Mouse (Mus musculus): ENCODE measurements at regions not wholly inside any gene's neighbourhood (a gene's known extent, or its start where the extent isn't known, plus 50 kb on each side); places are given as distances from the start of the nearest gene placed in this dataset.

- Histone ChIP-seq H3K36me3 (ENCODE audit: control insufficient read depth, insufficient read depth, low read length) (no peaks in the 10 kb centered on the region), H3K9me3 (replicated peaks; ENCODE audit: control insufficient read depth, low read length) (no peaks in the 10 kb centered on the region), H3K9ac (ENCODE audit: low read depth, low read length) (no peak overlapping the region), H3K4me1 (ENCODE audit: control insufficient read depth, insufficient read depth, low read length) (no peaks in the 10 kb centered on the region), H3K27me3 (ENCODE audit: control insufficient read depth, insufficient read depth, low read length) (no peaks in the 10 kb centered on the region), H3K27ac (ENCODE audit: low read depth, low read length) (no peak overlapping the region), H3K4me2 (no peak overlapping the region), H3K4me3 (ENCODE audit: low read depth, low read length) (no peak overlapping the region)
- no peak for ATAC-seq (replicated peaks; ENCODE audit: insufficient number of reproducible peaks, low FRiP score, low TSS enrichment)
- WGBS (ENCODE audit: insufficient replicate concordance): 82% methylated on average over 3 of the region's 3 CpGs
Observed at GRCm38 (mm10) chr17:4808926-4809325, 185.2 kb upstream of the Arid1b start.

GRCm38 (mm10) chr17:4813232-4813631, 180.9 kb upstream of the Arid1b start:
- no peak for ATAC-seq (replicated peaks; ENCODE audit: insufficient number of reproducible peaks, low FRiP score, low TSS enrichment)
- Histone ChIP-seq H3K9ac (ENCODE audit: low read depth, low read length) (no peak overlapping the region), H3K4me2 (no peak overlapping the region), H3K9me3 (replicated peaks; ENCODE audit: control insufficient read depth, low read length) (no peaks in the 10 kb centered on the region), H3K27me3 (ENCODE audit: control insufficient read depth, insufficient read depth, low read length) (no peaks in the 10 kb centered on the region), H3K36me3 (ENCODE audit: control insufficient read depth, insufficient read depth, low read length) (no peaks in the 10 kb centered on the region), H3K4me1 (ENCODE audit: control insufficient read depth, insufficient read depth, low read length) (no peaks in the 10 kb centered on the region), H3K4me3 (ENCODE audit: low read depth, low read length) (no peak overlapping the region), H3K27ac (ENCODE audit: low read depth, low read length) (no peak overlapping the region)
- 86% methylated on average over 3 of the region's 3 CpGs for WGBS (ENCODE audit: insufficient replicate concordance)

- 76% methylated on average over 6 of the region's 6 CpGs for WGBS (ENCODE audit: insufficient replicate concordance)
Observed at GRCm38 (mm10) chr17:4813666-4814065, 180.5 kb upstream of the Arid1b start.

GRCm38 (mm10) chr17:4825221-4825895, 168.8 kb upstream of the Arid1b start:
- Histone ChIP-seq H3K9me3 (replicated peaks; ENCODE audit: control insufficient read depth, low read length) (no peaks in the 10 kb centered on the region), H3K27me3 (ENCODE audit: control insufficient read depth, insufficient read depth, low read length) (no peaks in the 10 kb centered on the region), H3K9ac (ENCODE audit: low read depth, low read length) (no peak overlapping the region), H3K27ac (ENCODE audit: low read depth, low read length) (no peak overlapping the region), H3K4me3 (ENCODE audit: low read depth, low read length) (no peak overlapping the region), H3K4me2 (no peak overlapping the region), H3K36me3 (ENCODE audit: control insufficient read depth, insufficient read depth, low read length) (no peaks in the 10 kb centered on the region), H3K4me1 (ENCODE audit: control insufficient read depth, insufficient read depth, low read length) (no peaks in the 10 kb centered on the region)
- 63% methylated on average over 8 of the region's 8 CpGs for WGBS (ENCODE audit: insufficient replicate concordance)
- ATAC-seq (replicated peaks; ENCODE audit: insufficient number of reproducible peaks, low FRiP score, low TSS enrichment): no peak

More at GRCm38 (mm10) chr17:4813666-4814065, 180.5 kb upstream of the Arid1b start:
- no peaks in the 10 kb centered on the region for H3K9me3 ChIP-seq (replicated peaks; ENCODE audit: control insufficient read depth, low read length)
- H3K9ac ChIP-seq (ENCODE audit: low read depth, low read length): no peak overlapping the region
- no peaks in the 10 kb centered on the region for H3K4me1 ChIP-seq (ENCODE audit: control insufficient read depth, insufficient read depth, low read length)
- no peaks in the 10 kb centered on the region for H3K27me3 ChIP-seq (ENCODE audit: control insufficient read depth, insufficient read depth, low read length)
- no peaks in the 10 kb centered on the region for H3K36me3 ChIP-seq (ENCODE audit: control insufficient read depth, insufficient read depth, low read length)
- H3K4me2 ChIP-seq: no peak overlapping the region
- no peak overlapping the region for H3K4me3 ChIP-seq (ENCODE audit: low read depth, low read length)
- no peak overlapping the region for H3K27ac ChIP-seq (ENCODE audit: low read depth, low read length)
- no peak for ATAC-seq (replicated peaks; ENCODE audit: insufficient number of reproducible peaks, low FRiP score, low TSS enrichment)

GRCm38 (mm10) chr17:4834065-4834464, 160.1 kb upstream of the Arid1b start:
- H3K9me3 ChIP-seq (replicated peaks; ENCODE audit: control insufficient read depth, low read length): no peaks in the 10 kb centered on the region
- WGBS (ENCODE audit: insufficient replicate concordance): 54% methylated on average over 7 of the region's 7 CpGs
- no peak overlapping the region for H3K9ac ChIP-seq (ENCODE audit: low read depth, low read length)
- no peaks in the 10 kb centered on the region for H3K36me3 ChIP-seq (ENCODE audit: control insufficient read depth, insufficient read depth, low read length)
- no peak for ATAC-seq (replicated peaks; ENCODE audit: insufficient number of reproducible peaks, low FRiP score, low TSS enrichment)
- no peak overlapping the region for H3K4me3 ChIP-seq (ENCODE audit: low read depth, low read length)
- H3K27ac ChIP-seq (ENCODE audit: low read depth, low read length): no peak overlapping the region
- no peak overlapping the region for H3K4me2 ChIP-seq
- no peaks in the 10 kb centered on the region for H3K4me1 ChIP-seq (ENCODE audit: control insufficient read depth, insufficient read depth, low read length)
- H3K27me3 ChIP-seq (ENCODE audit: control insufficient read depth, insufficient read depth, low read length): no peaks in the 10 kb centered on the region

- Histone ChIP-seq H3K36me3 (ENCODE audit: control insufficient read depth, insufficient read depth, low read length) (no peaks in the 10 kb centered on the region), H3K9me3 (replicated peaks; ENCODE audit: control insufficient read depth, low read length) (no peaks in the 10 kb centered on the region), H3K4me3 (ENCODE audit: low read depth, low read length) (no peak overlapping the region), H3K27me3 (ENCODE audit: control insufficient read depth, insufficient read depth, low read length) (no peaks in the 10 kb centered on the region), H3K4me2 (no peak overlapping the region), H3K4me1 (ENCODE audit: control insufficient read depth, insufficient read depth, low read length) (no peaks in the 10 kb centered on the region), H3K9ac (ENCODE audit: low read depth, low read length) (no peak overlapping the region), H3K27ac (ENCODE audit: low read depth, low read length) (no peak overlapping the region)
- WGBS (ENCODE audit: insufficient replicate concordance): 69% methylated on average over 7 of the region's 7 CpGs
- no peak for ATAC-seq (replicated peaks; ENCODE audit: insufficient number of reproducible peaks, low FRiP score, low TSS enrichment)
Observed at GRCm38 (mm10) chr17:4834571-4834970, 159.6 kb upstream of the Arid1b start.

DNA sequence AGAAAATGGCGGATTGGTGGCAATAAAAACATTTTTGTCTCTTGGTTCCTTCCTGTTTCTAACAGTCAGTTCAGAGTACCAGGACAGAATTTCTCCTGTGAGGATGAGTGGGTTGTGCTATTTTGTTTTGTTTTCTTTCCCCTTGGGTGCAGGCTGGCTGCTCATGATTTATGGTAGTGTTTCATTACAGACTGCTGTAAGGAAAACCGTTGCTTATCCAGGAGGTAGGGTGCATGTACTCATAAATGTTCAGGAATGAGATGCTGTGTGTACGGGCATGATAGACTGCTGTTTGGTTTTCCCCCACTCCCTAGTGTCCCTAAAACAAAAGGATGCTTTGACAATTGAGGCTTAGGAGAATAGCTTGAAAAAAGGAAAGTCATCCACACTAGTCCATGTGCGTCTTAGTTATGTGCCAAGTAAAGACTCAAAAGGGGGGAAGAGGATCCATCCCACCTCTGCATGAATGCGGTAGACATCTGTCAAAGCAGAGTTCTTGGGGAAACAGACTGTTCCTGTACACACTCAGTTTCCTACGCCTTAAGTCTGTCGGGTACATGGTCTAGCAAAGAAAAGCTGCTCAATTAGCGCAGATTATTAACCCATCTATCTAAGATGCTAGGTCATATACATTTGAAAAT, 158.9 kb upstream of the Arid1b start:
- Histone ChIP-seq H3K9ac (ENCODE audit: low read depth, low read length) (no peak overlapping the region), H3K27ac (ENCODE audit: low read depth, low read length) (no peak overlapping the region), H3K4me2 (no peak overlapping the region), H3K27me3 (ENCODE audit: control insufficient read depth, insufficient read depth, low read length) (no peaks in the 10 kb centered on the region), H3K36me3 (ENCODE audit: control insufficient read depth, insufficient read depth, low read length) (no peaks in the 10 kb centered on the region), H3K4me3 (ENCODE audit: low read depth, low read length) (no peak overlapping the region), H3K4me1 (ENCODE audit: control insufficient read depth, insufficient read depth, low read length) (no peaks in the 10 kb centered on the region), H3K9me3 (replicated peaks; ENCODE audit: control insufficient read depth, low read length) (no peaks in the 10 kb centered on the region)
- 78% methylated on average over 8 of the region's 8 CpGs for WGBS (ENCODE audit: insufficient replicate concordance)
- ATAC-seq (replicated peaks; ENCODE audit: insufficient number of reproducible peaks, low FRiP score, low TSS enrichment): no peak

DNA sequence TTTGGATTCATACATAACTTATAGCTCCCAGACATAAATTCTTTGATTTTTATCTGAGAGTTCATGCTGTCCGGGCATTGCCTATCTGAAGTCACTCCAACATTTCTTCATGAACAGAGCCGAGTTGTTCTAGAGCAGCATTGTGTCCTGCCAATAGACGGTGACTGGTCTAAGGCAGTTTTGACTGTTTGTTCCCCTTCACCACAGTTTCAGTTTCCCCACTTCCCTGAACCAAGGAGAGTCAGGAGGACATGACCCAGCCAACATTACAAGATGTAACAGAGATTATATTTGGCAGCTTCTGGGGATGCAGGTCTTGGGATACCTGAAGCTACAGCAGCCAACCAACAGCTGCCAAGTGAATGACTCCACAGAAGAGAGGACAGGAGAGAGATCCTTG, 154.0 kb upstream of the Arid1b start:
- ATAC-seq (replicated peaks; ENCODE audit: insufficient number of reproducible peaks, low FRiP score, low TSS enrichment): no peak

GRCm38 (mm10) chr17:4858304-4858703, 135.8 kb upstream of the Arid1b start:
- 81% methylated on average over 3 of the region's 3 CpGs for WGBS (ENCODE audit: insufficient replicate concordance)
- ATAC-seq (replicated peaks; ENCODE audit: insufficient number of reproducible peaks, low FRiP score, low TSS enrichment): no peak

More for the DNA sequence above, 154.0 kb upstream of the Arid1b start:
- H3K36me3 ChIP-seq (ENCODE audit: control insufficient read depth, insufficient read depth, low read length): no peaks in the 10 kb centered on the region
- H3K9ac ChIP-seq (ENCODE audit: low read depth, low read length): no peak overlapping the region
- H3K4me2 ChIP-seq: no peak overlapping the region
- 81% methylated on average over 3 of the region's 3 CpGs for WGBS (ENCODE audit: insufficient replicate concordance)
- H3K4me1 ChIP-seq (ENCODE audit: control insufficient read depth, insufficient read depth, low read length): no peaks in the 10 kb centered on the region
- no peak overlapping the region for H3K4me3 ChIP-seq (ENCODE audit: low read depth, low read length)
- no peak overlapping the region for H3K27ac ChIP-seq (ENCODE audit: low read depth, low read length)
- H3K9me3 ChIP-seq (replicated peaks; ENCODE audit: control insufficient read depth, low read length): no peaks in the 10 kb centered on the region
- H3K27me3 ChIP-seq (ENCODE audit: control insufficient read depth, insufficient read depth, low read length): no peaks in the 10 kb centered on the region

More at GRCm38 (mm10) chr17:4858304-4858703, 135.8 kb upstream of the Arid1b start:
- Histone ChIP-seq H3K4me3 (ENCODE audit: low read depth, low read length) (no peak overlapping the region), H3K27me3 (ENCODE audit: control insufficient read depth, insufficient read depth, low read length) (no peaks in the 10 kb centered on the region), H3K36me3 (ENCODE audit: control insufficient read depth, insufficient read depth, low read length) (no peaks in the 10 kb centered on the region), H3K9ac (ENCODE audit: low read depth, low read length) (no peak overlapping the region), H3K4me2 (no peak overlapping the region), H3K9me3 (replicated peaks; ENCODE audit: control insufficient read depth, low read length) (no peaks in the 10 kb centered on the region), H3K4me1 (ENCODE audit: control insufficient read depth, insufficient read depth, low read length) (no peaks in the 10 kb centered on the region), H3K27ac (ENCODE audit: low read depth, low read length) (no peak overlapping the region)
